Comparison of ENCODE assay signal across 8 mouse cellular contexts in genomic region chr8:90346880-90347535, GRCm38 (mm10). TPM values are rescaled to one million over a fixed set of nuclear protein-coding genes. Genes with fewer than 3 reads are reported as not detected.
DNase-seq lines count a peak whose midpoint lies in the region; ATAC-seq and TF ChIP-seq lines count a peak whose summit lies in the region.

No protein-coding gene starts in this region.

- H3K27ac ChIP-seq in kidney, postnatal 0 days = peak overlapping the region; percentile 92
- H3K27ac ChIP-seq in forebrain, embryonic 10.5 days = peak overlapping the region; percentile 98
- peak overlapping the region; percentile 99 for H3K27ac ChIP-seq in neural tube, embryonic 11.5 days (ENCODE audit: low read depth, low read length)

- 1% methylated on average over 21 of the region's 21 CpGs for WGBS in kidney, postnatal 0 days
- WGBS in forebrain, embryonic 10.5 days = 1% methylated on average over 21 of the region's 21 CpGs
- under 1% methylated on average over 21 of the region's 21 CpGs for WGBS in neural tube, embryonic 11.5 days

- H3K36me3 ChIP-seq in kidney, postnatal 0 days (ENCODE audit: insufficient read depth, low read length) = no peaks in the 10 kb centered on the region
- peaks cover 17% of the 10 kb centered on the region for H3K36me3 ChIP-seq in forebrain, embryonic 10.5 days (replicated peaks)
- H3K36me3 ChIP-seq in neural tube, embryonic 11.5 days (ENCODE audit: control insufficient read depth, insufficient read depth, low read length) = no peaks in the 10 kb centered on the region

- DNase-seq in kidney, postnatal 0 days (ENCODE audit: low spot score) = peak; percentile 7
- DNase-seq in kidney, adult 11 months = no peak
- DNase-seq in forebrain, embryonic 10.5 days (ENCODE audit: extremely low spot score, low spot score) = peak; percentile 23
- DNase-seq in kidney, postnatal 10 days = peak; percentile 6
- no peak for DNase-seq in neural tube, embryonic 11.5 days (ENCODE audit: low spot score)
- DNase-seq in B cell, adult 2 months = no peak
- no peak for DNase-seq in natural killer cell, adult 2 months (ENCODE audit: low spot score in 2 of 2)

- no peaks in the 10 kb centered on the region for H3K27me3 ChIP-seq in kidney, postnatal 0 days (ENCODE audit: insufficient read depth, low read length)
- H3K27me3 ChIP-seq in forebrain, embryonic 10.5 days (ENCODE audit: poor library complexity, severe bottlenecking) = peaks cover 18% of the 10 kb centered on the region
- no peaks in the 10 kb centered on the region for H3K27me3 ChIP-seq in neural tube, embryonic 11.5 days (ENCODE audit: control insufficient read depth, insufficient read depth, low read length)

- H3K4me1 ChIP-seq in kidney, postnatal 0 days (replicated peaks; ENCODE audit: insufficient read depth, low read length) = 0 out of 2 replicates have a peak, but pooled peaks cover 3% of the 10 kb centered on the region
- peaks cover 54% of the 10 kb centered on the region for H3K4me1 ChIP-seq in forebrain, embryonic 10.5 days
- peaks cover 6% of the 10 kb centered on the region for H3K4me1 ChIP-seq in neural tube, embryonic 11.5 days (ENCODE audit: control insufficient read depth, insufficient read depth, low read length)

- no peak for TF ChIP-seq CTCF in kidney, postnatal 0 days (IDR thresholded peaks at IDR 0.05; ENCODE audit: low read depth)

- H3K4me2 ChIP-seq in kidney, postnatal 0 days (ENCODE audit: low read length) = peak overlapping the region; percentile 88
- peak overlapping the region; percentile 56 for H3K4me2 ChIP-seq in neural tube, embryonic 11.5 days (ENCODE audit: low read depth)

- ATAC-seq in kidney, postnatal 0 days (replicated peaks; ENCODE audit: low FRiP score, low read depth) = no peak
- ATAC-seq in neural tube, embryonic 11.5 days (ENCODE audit: insufficient read depth, low FRiP score, low TSS enrichment) = no peak
- ATAC-seq in monocyte, adult 5-6 weeks (replicated peaks; ENCODE audit: insufficient number of reproducible peaks, low FRiP score, low TSS enrichment, poor library complexity, severe bottlenecking) = no peak

- H3K9ac ChIP-seq in kidney, postnatal 0 days (ENCODE audit: low read depth, low read length) = peak overlapping the region; percentile 86
- H3K9ac ChIP-seq in neural tube, embryonic 11.5 days (ENCODE audit: low read length) = peak overlapping the region; percentile 99

- no peaks in the 10 kb centered on the region for H3K9me3 ChIP-seq in kidney, postnatal 0 days (replicated peaks; ENCODE audit: low read length)
- no peaks in the 10 kb centered on the region for H3K9me3 ChIP-seq in forebrain, embryonic 10.5 days
- no peaks in the 10 kb centered on the region for H3K9me3 ChIP-seq in neural tube, embryonic 11.5 days (ENCODE audit: control insufficient read depth, low read length)

- H3K4me3 ChIP-seq in kidney, postnatal 0 days (replicated peaks; ENCODE audit: low read depth, low read length) = peak overlapping the region; percentile 77
- peak overlapping the region; percentile 85 for H3K4me3 ChIP-seq in forebrain, embryonic 10.5 days
- peak overlapping the region; percentile 93 for H3K4me3 ChIP-seq in neural tube, embryonic 11.5 days (ENCODE audit: low read depth, low read length)

RNA-seq across cellular contexts. Expression of gene Tox3, which starts 1.1 kb away (rescaled TPM):
- polyA plus RNA-seq in kidney, postnatal 0 days (2015; fragmentation: Nextera tagmentation; extraction: Ambion mirVana) = 17.9 and 20.7 TPM in 2 replicates
- polyA plus RNA-seq in forebrain, embryonic 10.5 days (2016; fragmentation: Nextera tagmentation; extraction: Ambion mirVana) = 10.5 and 11.8 TPM in 2 replicates
- 40.8 and 42.6 TPM in 2 replicates for polyA plus RNA-seq in neural tube, embryonic 11.5 days (2014; fragmentation: Nextera tagmentation; extraction: Ambion mirVana)
- not detected in 3 replicates for total RNA-seq in monocyte, adult 5-6 weeks (2017)

Comparison
In these comparisons a context has a peak if more than half of its experiments do, and no peak if none do; other contexts are left out.
1. DNase-seq: peak in kidney, postnatal 0 days (single experiment), forebrain, embryonic 10.5 days (single experiment) and kidney, postnatal 10 days (single experiment); none in kidney, adult 11 months (single experiment), neural tube, embryonic 11.5 days (single experiment), B cell, adult 2 months (0 of 2) and natural killer cell, adult 2 months (0 of 2).
2. Peak in every context shown above with its lines, with median percentiles within 50 percentile points of each other: H3K27ac ChIP-seq and H3K4me3 ChIP-seq.